Mouse (Mus musculus) thymus, postnatal 0 days (tissue): Measurements from ENCODE around the gene Rbm48. TPM values are rescaled to one million over a fixed set of nuclear protein-coding genes. Genes with fewer than 3 reads are reported as not detected.
"Not testable (repeated sequence)": the region's sequence is repeated elsewhere in the genome, so short reads cannot be mapped to it uniquely, and the experiment has no call there.

Experiments used
- DNase-seq: peaks from one replicate; pipeline ENCODE4 v3.0.0-alpha.2; 2015; ENCODE audit warnings: low spot score
- polyA plus RNA-seq: library from polyadenylated mRNA; unstranded; fragments of >200 nt; fragmentation: Nextera tagmentation; extraction: Ambion mirVana; gene quantifications from 2 replicates; pipeline ENCODE4 v1.2.1, GENCODE M21; 2015

The Rbm48 gene
- 16.4 and 18.6 TPM in 2 replicates for polyA plus RNA-seq

GRCm38 (mm10) chr5:3596399-3596766 is at the start of gene Rbm48:
TSS of gene Rbm48 (minus strand) at chr5:3596585.
- peak; percentile 78 for DNase-seq

DNA sequence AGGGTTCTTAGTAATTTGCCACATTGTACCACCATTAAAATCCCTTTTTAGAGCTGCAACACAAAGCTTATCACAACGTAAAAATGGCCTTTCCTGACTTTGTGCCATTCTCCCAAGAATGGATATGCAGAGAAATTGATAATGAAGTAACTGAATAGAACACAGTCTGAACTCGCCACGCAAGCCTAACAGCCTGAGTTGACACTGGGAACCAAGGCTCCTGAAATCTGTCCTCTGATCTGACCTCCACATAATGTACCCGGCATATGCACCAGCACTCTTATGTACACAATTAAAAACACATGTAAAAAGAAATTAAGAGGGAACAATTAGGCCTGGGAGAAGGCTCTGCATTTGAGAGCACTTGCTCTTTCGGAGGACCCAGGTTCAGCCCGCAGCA is 48.9 kb upstream of the Rbm48 start:
- DNase-seq, result no peak

DNA sequence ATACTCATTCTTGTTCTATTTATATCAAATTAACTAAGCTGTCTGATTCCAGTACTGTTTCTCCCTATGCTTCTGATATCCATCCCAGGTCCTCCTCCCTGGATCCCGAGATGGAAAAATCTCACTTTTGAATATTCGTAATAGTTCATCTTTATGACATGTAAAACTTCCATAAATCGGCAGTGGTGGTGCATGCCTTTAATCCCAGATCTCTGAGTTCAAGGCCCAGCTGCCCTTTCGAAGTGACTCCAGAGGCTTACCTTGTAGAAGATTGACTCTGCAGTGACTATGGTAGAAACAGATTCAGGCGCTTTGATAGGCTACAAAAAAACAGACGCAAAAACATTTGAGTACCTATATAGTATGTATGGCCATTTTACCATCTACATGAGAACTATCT is 48.2 kb upstream of the Rbm48 start:
- no peak for DNase-seq

GRCm38 (mm10) chr5:3635286-3635685 is 38.9 kb upstream of the Rbm48 start:
- DNase-seq, result no peak

- no peak for DNase-seq
Observed at GRCm38 (mm10) chr5:3633951-3634350, 37.6 kb upstream of the Rbm48 start.

- no peak for DNase-seq
Observed at GRCm38 (mm10) chr5:3633315-3633714, 36.9 kb upstream of the Rbm48 start.

- no peak for DNase-seq
Observed at GRCm38 (mm10) chr5:3632285-3632684, 35.9 kb upstream of the Rbm48 start.

DNA sequence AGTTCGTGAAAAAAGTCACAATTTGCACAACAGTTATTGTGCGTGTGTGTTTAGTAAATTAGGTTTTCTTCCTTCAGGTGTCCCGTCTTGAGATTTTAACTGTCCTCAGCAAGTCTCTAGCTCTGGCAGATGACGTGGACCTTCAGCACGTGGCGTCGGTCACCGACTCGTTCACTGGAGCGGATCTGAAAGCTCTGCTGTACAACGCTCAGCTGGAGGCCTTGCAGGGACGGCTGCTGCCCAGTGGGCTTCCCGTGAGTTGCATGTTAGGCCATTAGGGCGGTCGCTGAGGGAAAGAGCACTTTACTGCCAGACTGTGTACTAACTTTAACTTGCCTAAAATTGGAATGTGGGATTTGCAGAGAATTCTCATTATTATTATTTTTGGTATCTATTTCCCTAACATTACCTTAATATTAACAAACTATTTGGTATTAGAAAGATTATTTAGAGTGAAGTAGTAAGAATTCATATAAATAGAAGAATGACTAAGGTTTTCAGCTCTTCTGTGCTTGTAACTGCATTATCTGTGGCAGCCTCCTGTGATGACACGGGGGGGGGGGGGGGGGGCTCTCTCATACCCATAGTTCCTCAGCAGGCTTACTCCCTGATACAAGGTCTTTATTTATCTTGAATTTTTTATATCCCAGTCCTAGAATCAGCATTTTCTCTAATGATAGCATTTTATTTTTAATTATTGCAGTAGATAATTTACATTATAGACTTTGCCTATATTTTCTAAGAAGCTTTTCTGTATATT is 35.3 kb upstream of the Rbm48 start:
- DNase-seq, result no peak

DNA sequence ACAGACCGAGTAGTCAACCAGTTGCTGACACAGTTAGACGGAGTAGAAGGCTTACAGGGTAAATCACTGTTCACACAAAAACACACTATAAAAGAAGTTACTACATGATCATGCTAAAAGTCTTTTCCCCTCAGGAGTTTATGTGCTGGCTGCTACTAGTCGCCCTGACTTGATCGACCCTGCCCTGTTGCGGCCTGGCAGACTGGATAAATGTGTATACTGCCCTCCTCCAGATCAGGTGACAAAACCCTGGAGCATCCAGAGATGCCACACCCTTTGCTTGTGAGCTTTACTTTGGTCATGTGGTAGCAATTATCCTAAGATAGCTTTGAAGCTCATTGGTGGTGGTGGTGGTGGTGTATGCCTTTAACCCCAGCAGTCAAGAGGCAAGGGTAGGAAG is 33.7 kb upstream of the Rbm48 start:
- no peak for DNase-seq

DNA sequence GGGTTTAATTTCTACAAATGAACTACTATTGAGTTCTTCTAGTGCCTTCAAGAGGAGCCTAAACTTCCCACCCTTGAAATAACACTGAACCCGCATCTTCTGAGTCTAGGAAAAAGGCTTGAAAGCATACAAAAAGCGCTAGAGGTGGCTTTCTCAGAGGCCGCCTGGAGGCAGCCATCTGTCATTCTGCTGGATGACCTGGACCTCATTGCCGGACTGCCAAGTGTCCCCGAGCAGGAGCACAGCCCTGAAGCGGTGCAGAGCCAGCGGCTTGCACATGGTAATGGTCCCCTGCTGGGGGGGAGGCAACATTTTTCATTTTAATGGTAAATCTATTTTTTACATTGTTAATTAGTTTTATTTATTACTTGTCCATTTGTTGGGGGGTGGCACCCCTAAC is 24.1 kb upstream of the Rbm48 start:
- DNase-seq, result no peak

DNA sequence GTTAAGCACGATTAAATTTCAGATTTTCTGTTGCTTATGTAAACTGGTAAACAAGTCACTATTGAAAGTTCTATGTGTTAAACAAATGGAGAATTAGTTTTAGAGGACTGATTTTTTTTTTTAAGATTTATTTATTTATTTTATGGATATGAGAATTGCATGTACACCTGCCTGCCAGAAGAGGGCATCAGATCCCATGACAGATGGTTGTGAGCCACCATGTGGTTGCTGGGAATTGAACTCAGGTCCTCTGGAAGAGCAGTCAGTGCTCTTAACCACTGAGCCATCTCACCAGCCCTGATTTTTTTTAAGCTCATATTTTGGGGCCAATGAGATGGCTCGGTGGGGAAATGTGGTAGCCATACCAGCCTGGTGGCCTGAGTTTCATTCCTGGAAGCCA is 15.4 kb upstream of the Rbm48 start:
- not testable (repeated sequence) for DNase-seq

GRCm38 (mm10) chr5:3609241-3609640 is 12.9 kb upstream of the Rbm48 start:
- DNase-seq, result no peak

DNA sequence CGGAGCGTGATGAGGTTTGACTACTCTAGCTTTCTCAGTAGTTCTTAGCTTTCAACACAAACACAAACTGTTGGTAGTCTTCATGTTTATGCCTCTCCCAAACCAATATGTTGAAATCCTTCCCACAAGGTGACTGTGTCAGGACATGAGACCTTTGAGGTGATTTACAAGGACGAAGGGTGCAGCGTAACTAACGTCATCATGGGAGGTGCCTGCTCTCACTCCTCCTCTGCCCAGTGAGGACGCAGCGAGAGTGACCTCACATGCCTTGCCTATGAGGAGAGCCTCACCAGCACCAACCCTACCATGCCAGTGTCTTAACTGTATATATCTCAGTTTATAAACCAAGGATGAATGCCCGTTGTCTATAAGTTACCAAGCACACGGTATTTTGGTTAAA is 10.7 kb upstream of the Rbm48 start:
- no peak for DNase-seq

- DNase-seq, result no peak
Observed at GRCm38 (mm10) chr5:3600790-3601189, 4.4 kb upstream of the Rbm48 start.

GRCm38 (mm10) chr5:3600298-3600697 is 3.9 kb upstream of the Rbm48 start:
- DNase-seq, result no peak

DNA sequence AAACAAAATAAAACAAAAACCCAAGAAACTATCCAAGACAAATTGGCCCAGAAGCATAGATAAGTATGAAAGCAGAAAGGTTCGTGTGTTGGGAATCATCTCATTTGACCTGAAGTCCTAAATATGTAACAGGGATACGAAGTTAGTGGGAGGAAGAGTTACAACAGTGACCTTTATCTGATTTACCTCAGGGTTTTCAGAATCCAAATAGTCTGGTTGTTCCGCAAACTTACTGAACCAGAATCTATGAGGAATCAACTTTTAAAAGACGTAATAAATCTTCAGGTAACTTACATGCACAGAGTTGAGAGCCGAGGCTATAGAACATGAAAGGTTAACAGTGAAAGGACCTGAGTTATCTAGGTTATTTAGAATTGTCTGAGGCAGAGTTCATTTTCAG is 2.4 kb upstream of the Rbm48 start:
- DNase-seq, result no peak

DNA sequence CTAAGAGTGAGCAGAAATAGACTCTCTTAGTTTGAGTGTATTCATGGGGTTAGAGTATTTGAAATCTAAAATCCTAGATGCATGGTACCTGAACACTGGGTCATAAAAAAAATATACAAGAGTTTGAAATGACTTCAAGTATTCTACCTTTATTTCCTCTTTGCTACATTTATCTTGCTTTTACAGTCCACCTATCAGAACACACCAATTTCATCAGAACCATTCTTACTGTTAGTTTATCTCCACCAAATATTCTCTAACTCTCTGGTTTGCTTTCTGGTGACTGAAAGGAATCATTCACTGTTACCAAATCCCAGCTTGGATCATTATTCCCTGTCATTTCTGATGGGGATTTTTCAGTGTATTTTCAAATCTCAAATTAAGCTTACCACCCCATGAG is 786 bp upstream of the Rbm48 start:
- no peak for DNase-seq

GRCm38 (mm10) chr5:3595693-3596398 is 539 bp downstream of the Rbm48 start, which contains the start of gene Pex1:
TSS of gene Pex1 (plus strand) at chr5:3596066.
- peak; percentile 98 for DNase-seq

GRCm38 (mm10) chr5:3579066-3579465 is 17.3 kb downstream of the Rbm48 start:
- no peak for DNase-seq

DNA sequence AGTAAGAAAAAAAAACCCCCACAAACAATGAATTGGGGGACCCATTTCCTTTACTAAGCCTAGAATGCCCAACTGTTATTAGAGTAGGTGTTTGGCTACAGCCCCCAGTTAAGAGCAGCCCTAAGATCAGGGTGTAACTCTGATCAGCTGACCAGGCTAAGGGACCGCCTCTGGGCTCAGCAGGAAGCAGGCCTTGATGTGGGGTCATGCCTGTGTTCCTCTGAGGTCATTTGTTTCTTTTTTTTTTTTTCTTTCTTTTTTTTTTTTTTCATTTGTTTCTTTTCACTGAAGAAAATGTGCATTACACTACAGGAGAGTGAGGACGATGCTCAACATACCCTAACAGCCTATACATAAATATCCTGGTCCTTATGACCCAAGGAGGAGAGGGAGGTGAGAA is 18.4 kb downstream of the Rbm48 start:
- no peak for DNase-seq

- no peak for DNase-seq
Observed at GRCm38 (mm10) chr5:3574825-3575224, 21.6 kb downstream of the Rbm48 start.

DNA sequence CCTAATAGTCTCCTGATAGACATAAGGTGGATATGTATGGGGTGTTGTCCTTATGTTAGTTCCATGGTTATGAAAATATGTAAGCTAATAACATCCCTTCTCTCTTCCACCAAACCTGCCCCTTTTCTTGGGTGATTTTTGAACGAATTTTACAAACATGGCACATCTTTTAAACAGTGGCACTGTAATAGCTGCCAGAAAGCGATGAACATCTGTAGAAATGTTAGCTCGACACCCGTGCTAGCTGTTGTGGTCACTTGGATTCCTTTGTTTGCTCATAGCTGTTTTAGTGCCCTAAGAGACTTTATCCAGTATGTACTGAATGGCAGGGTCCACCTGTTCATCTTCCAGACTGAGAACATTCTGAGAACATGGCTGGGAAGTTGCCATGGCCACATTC is 25.1 kb downstream of the Rbm48 start, which contains the start of gene 1700109H08Rik:
1700109H08Rik (plus strand) TSS at position 301 of the 400 bp plus-strand sequence.
- no peak for DNase-seq

DNA sequence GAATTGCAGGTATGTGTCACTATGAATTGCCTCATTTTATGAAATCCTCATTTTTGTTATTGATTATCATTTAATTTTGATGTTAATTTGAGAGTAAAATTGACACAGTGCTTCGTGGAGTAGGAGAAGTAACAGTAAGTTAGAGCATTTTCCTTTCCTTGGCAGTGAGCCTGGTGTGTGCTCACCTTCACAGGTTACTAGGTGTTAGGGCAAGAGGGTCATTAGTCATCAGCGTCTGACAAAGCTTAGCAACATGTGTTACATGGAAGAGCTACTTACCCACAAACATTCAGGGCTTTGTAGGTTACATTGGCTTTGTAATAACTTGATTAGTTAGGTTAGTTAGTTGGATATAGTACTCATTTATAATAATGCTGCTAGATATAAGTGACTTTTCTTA is 42.2 kb downstream of the Rbm48 start:
- DNase-seq, result no peak
